Mouse (Mus musculus): ENCODE data around the gene Nacc1. TPM values are rescaled to one million over a fixed set of nuclear protein-coding genes. Genes with fewer than 3 reads are reported as not detected.

Gene Nacc1
- polyA plus RNA-seq, 1 experiment = 155 TPM

- Histone ChIP-seq H3K4me1 (replicated peaks; ENCODE audit: control insufficient read depth, insufficient read depth, low read length) (no peaks in the 10 kb centered on the region), H3K36me3 (ENCODE audit: control insufficient read depth, insufficient read depth, low read length) (no peaks in the 10 kb centered on the region), H3K4me3 (ENCODE audit: control insufficient read depth, insufficient read depth, low read length) (no peak overlapping the region), H3K27me3 (ENCODE audit: control insufficient read depth, insufficient read depth, low read length) (no peaks in the 10 kb centered on the region), H3K27ac (ENCODE audit: control insufficient read depth, insufficient read depth, low read length) (no peak overlapping the region)
- WGBS = 95% methylated on average over 11 of the region's 11 CpGs
- TF ChIP-seq CTCF (IDR thresholded peaks at IDR 0.05; ENCODE audit: borderline replicate concordance, control insufficient read depth, extremely low read depth, insufficient read depth, low read length, poor library complexity) (no peak), POLR2A (IDR thresholded peaks at IDR 0.05; ENCODE audit: control insufficient read depth, extremely low read depth, insufficient read depth, low read length, poor library complexity) (no peak)
- DNase-seq = no peak
Observed at GRCm38 (mm10) chr8:84716790-84717189, 29.1 kb upstream of the Nacc1 start.

- H3K4me3 ChIP-seq (ENCODE audit: control insufficient read depth, insufficient read depth, low read length) = no peak overlapping the region
- WGBS = 95% methylated on average over 27 of the region's 27 CpGs
- TF ChIP-seq CTCF (IDR thresholded peaks at IDR 0.05; ENCODE audit: borderline replicate concordance, control insufficient read depth, extremely low read depth, insufficient read depth, low read length, poor library complexity) = no peak
- no peak for TF ChIP-seq POLR2A (IDR thresholded peaks at IDR 0.05; ENCODE audit: control insufficient read depth, extremely low read depth, insufficient read depth, low read length, poor library complexity)
- no peak overlapping the region for H3K27ac ChIP-seq (ENCODE audit: control insufficient read depth, insufficient read depth, low read length)
- no peaks in the 10 kb centered on the region for H3K27me3 ChIP-seq (ENCODE audit: control insufficient read depth, insufficient read depth, low read length)
- no peaks in the 10 kb centered on the region for H3K36me3 ChIP-seq (ENCODE audit: control insufficient read depth, insufficient read depth, low read length)
- DNase-seq = no peak
- H3K4me1 ChIP-seq (replicated peaks; ENCODE audit: control insufficient read depth, insufficient read depth, low read length) = no peaks in the 10 kb centered on the region
Observed at GRCm38 (mm10) chr8:84715893-84716468, 28.3 kb upstream of the Nacc1 start.

GRCm38 (mm10) chr8:84714161-84714560 is 26.5 kb upstream of the Nacc1 start:
- 96% methylated on average over 4 of the region's 4 CpGs for WGBS
- no peak for DNase-seq
- no peak overlapping the region for H3K4me3 ChIP-seq (ENCODE audit: control insufficient read depth, insufficient read depth, low read length)
- no peak for TF ChIP-seq POLR2A (IDR thresholded peaks at IDR 0.05; ENCODE audit: control insufficient read depth, extremely low read depth, insufficient read depth, low read length, poor library complexity)
- TF ChIP-seq CTCF (IDR thresholded peaks at IDR 0.05; ENCODE audit: borderline replicate concordance, control insufficient read depth, extremely low read depth, insufficient read depth, low read length, poor library complexity) = no peak
- no peaks in the 10 kb centered on the region for H3K27me3 ChIP-seq (ENCODE audit: control insufficient read depth, insufficient read depth, low read length)
- H3K4me1 ChIP-seq (replicated peaks; ENCODE audit: control insufficient read depth, insufficient read depth, low read length) = no peaks in the 10 kb centered on the region
- no peaks in the 10 kb centered on the region for H3K36me3 ChIP-seq (ENCODE audit: control insufficient read depth, insufficient read depth, low read length)
- no peak overlapping the region for H3K27ac ChIP-seq (ENCODE audit: control insufficient read depth, insufficient read depth, low read length)

GRCm38 (mm10) chr8:84713381-84713780 is 25.7 kb upstream of the Nacc1 start:
- Histone ChIP-seq H3K4me3 (ENCODE audit: control insufficient read depth, insufficient read depth, low read length) (no peak overlapping the region), H3K4me1 (replicated peaks; ENCODE audit: control insufficient read depth, insufficient read depth, low read length) (no peaks in the 10 kb centered on the region), H3K27ac (ENCODE audit: control insufficient read depth, insufficient read depth, low read length) (no peak overlapping the region), H3K27me3 (ENCODE audit: control insufficient read depth, insufficient read depth, low read length) (no peaks in the 10 kb centered on the region), H3K36me3 (ENCODE audit: control insufficient read depth, insufficient read depth, low read length) (no peaks in the 10 kb centered on the region)
- 94% methylated on average over 4 of the region's 4 CpGs for WGBS
- TF ChIP-seq CTCF (IDR thresholded peaks at IDR 0.05; ENCODE audit: borderline replicate concordance, control insufficient read depth, extremely low read depth, insufficient read depth, low read length, poor library complexity) = no peak
- no peak for TF ChIP-seq POLR2A (IDR thresholded peaks at IDR 0.05; ENCODE audit: control insufficient read depth, extremely low read depth, insufficient read depth, low read length, poor library complexity)
- DNase-seq = no peak

- DNase-seq = no peak
- Histone ChIP-seq H3K27ac (ENCODE audit: control insufficient read depth, insufficient read depth, low read length) (no peak overlapping the region), H3K36me3 (ENCODE audit: control insufficient read depth, insufficient read depth, low read length) (no peaks in the 10 kb centered on the region), H3K4me1 (replicated peaks; ENCODE audit: control insufficient read depth, insufficient read depth, low read length) (peaks cover 1% of the 10 kb centered on the region; the same call in 1 of the 2 replicates), H3K4me3 (ENCODE audit: control insufficient read depth, insufficient read depth, low read length) (no peak overlapping the region), H3K27me3 (ENCODE audit: control insufficient read depth, insufficient read depth, low read length) (peaks cover 2% of the 10 kb centered on the region; the same call in 1 of the 2 replicates)
- TF ChIP-seq CTCF (IDR thresholded peaks at IDR 0.05; ENCODE audit: borderline replicate concordance, control insufficient read depth, extremely low read depth, insufficient read depth, low read length, poor library complexity) (no peak), POLR2A (IDR thresholded peaks at IDR 0.05; ENCODE audit: control insufficient read depth, extremely low read depth, insufficient read depth, low read length, poor library complexity) (no peak)
- WGBS = 58% methylated on average over 3 of the region's 3 CpGs
Observed at GRCm38 (mm10) chr8:84712759-84713120, 25.1 kb upstream of the Nacc1 start.

DNA sequence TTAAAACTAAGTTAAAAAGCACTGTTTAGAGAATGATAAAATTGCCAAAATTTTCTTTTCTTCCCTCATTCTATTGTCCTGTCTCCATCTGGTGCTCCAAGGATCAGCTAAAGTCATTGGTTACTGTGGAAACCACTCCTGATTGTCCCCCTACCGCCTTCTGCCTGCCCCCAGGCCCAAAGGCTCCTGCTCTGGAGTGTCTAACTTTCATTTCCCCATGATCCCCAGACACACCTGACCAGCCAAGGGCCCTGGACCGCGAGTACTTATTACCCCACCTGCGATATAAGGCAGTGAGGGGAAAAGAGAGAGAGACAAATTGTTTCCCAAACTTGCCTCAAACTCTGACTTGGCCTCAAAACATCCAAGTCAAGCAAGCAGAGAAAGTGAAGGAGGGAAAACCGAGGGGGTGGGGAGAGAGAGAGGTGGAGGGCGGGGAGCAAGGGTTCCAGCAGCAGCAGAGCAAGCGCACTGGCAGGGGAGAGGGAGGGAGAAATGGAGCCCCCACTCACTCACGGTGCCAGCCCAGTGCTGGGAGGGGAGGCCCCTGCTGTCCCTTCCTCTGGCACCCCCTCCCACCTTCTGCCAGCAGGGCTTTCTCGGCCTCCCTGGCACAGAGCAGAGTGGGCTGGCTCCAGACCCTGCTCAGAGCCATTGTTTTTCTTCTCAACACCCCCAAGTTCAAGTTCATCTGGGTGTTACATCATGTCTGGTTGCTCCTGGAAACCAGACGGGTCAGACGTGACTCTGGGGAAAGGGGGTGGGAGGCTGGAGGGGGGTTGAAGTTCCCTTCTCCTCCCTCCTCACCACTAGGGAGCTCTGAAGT is 24.5 kb upstream of the Nacc1 start:
- no peak for DNase-seq
- no peaks in the 10 kb centered on the region for H3K36me3 ChIP-seq (ENCODE audit: control insufficient read depth, insufficient read depth, low read length)
- 77% methylated on average over 11 of the region's 11 CpGs for whole genome bisulfite sequencing
- peaks cover 5% of the 10 kb centered on the region; the same call in 1 of the 2 replicates for H3K27me3 ChIP-seq (ENCODE audit: control insufficient read depth, insufficient read depth, low read length)
- no peak for TF ChIP-seq POLR2A (IDR thresholded peaks at IDR 0.05; ENCODE audit: control insufficient read depth, extremely low read depth, insufficient read depth, low read length, poor library complexity)
- TF ChIP-seq CTCF (IDR thresholded peaks at IDR 0.05; ENCODE audit: borderline replicate concordance, control insufficient read depth, extremely low read depth, insufficient read depth, low read length, poor library complexity) = no peak
- H3K27ac ChIP-seq (ENCODE audit: control insufficient read depth, insufficient read depth, low read length) = no peak overlapping the region
- no peak overlapping the region for H3K4me3 ChIP-seq (ENCODE audit: control insufficient read depth, insufficient read depth, low read length)
- peaks cover 7% of the 10 kb centered on the region for H3K4me1 ChIP-seq (replicated peaks; ENCODE audit: control insufficient read depth, insufficient read depth, low read length)

All from thymus, adult 2 months (tissue).